Mouse (Mus musculus) heart, postnatal 0 days (tissue): ENCODE data around the gene Prdm2. TPM values are rescaled to one million over a fixed set of nuclear protein-coding genes. Genes with fewer than 3 reads are reported as not detected.

Experiments used
- ATAC-seq: fragments of 200-750 bp; cut with Nextera tagmentation; 2 replicates; pipeline ENCODE4 v1.8.0; 2017; ENCODE audit warnings: low read depth, moderate number of reproducible peaks, moderate library complexity; ENCODE audit not compliant: insufficient read depth
- DNase-seq: peaks from one replicate; pipeline ENCODE4 v3.0.0-alpha.2; 2016; ENCODE audit warnings: low spot score
- H3K27ac ChIP-seq: fragments of 300-500 bp; sonication (generic); 2 replicates; pipeline ENCODE4 v1.5.1; 2014; ENCODE audit warnings: low read depth, mild to moderate bottlenecking
- H3K27me3 ChIP-seq: fragments of 300-500 bp; sonication (generic); 2 replicates; pipeline ENCODE4 v1.6.1; 2014; ENCODE audit warnings: low read length, mixed read lengths; ENCODE audit not compliant: control insufficient read depth, insufficient read depth
- H3K36me3 ChIP-seq: fragments of 300-500 bp; sonication (generic); replicated peaks from 2 replicates; pipeline ENCODE4 v1.6.1; 2014; ENCODE audit warnings: low read length, mixed read lengths; ENCODE audit not compliant: control insufficient read depth, insufficient read depth
- H3K4me1 ChIP-seq: fragments of 300-500 bp; sonication (generic); 2 replicates; pipeline ENCODE4 v1.6.1; 2014; ENCODE audit warnings: antibody characterized with exemption; ENCODE audit not compliant: control insufficient read depth, insufficient read depth
- H3K4me2 ChIP-seq: fragments of 300-500 bp; sonication (generic); 2 replicates; pipeline ENCODE4 v1.6.1; 2014; ENCODE audit warnings: low read depth, mild to moderate bottlenecking, low read length, moderate library complexity
- H3K4me3 ChIP-seq: fragments of 300-500 bp; sonication (generic); 2 replicates; pipeline ENCODE4 v1.5.1; 2014; ENCODE audit warnings: low read depth, low read length
- H3K9ac ChIP-seq: fragments of 300-500 bp; sonication (generic); replicated peaks from 2 replicates; pipeline ENCODE4 v1.6.1; 2014; ENCODE audit warnings: low read depth, low read length, mixed read lengths
- H3K9me3 ChIP-seq: fragments of 300-500 bp; sonication (generic); replicated peaks from 2 replicates; pipeline ENCODE4 v1.6.1; 2016; ENCODE audit warnings: low read length; ENCODE audit not compliant: control insufficient read depth
- CTCF ChIP-seq: IDR thresholded peaks from 2 replicates; pipeline ENCODE4 v1.5.1; 2016; ENCODE audit warnings: antibody characterized with exemption, control low read depth, low read depth
- EP300 ChIP-seq: IDR thresholded peaks from 2 replicates; pipeline ENCODE4 v1.6.1; 2016; ENCODE audit warnings: antibody characterized with exemption, low read depth
- WGBS: fragments of 180-500 bp; shearing (Covaris S2); extraction: QIAGEN DNeasy Blood & Tissue Kit; methylation state at CpG from one replicate; pipeline ENCODE4 v1.1.7; 2014; 5-methylcytosine and 5-hydroxymethylcytosine counted together
- polyA plus RNA-seq: library from polyadenylated mRNA; unstranded; fragments of >200 nt; fragmentation: Nextera tagmentation; extraction: Ambion mirVana; gene quantifications from 2 replicates; pipeline ENCODE4 v1.2.1, GENCODE M21; 2015
- total RNA-seq: library from RNA; depleted of rRNA; stranded (reverse); fragments of >200 nt; gene quantifications from 2 replicates; pipeline ENCODE4 v1.2.3, GENCODE M21; 2014; ENCODE audit warnings: low replicate concordance

Prdm2 gene
- total and polyA plus RNA-seq, 2 experiments from 2014 or later: 5.5 to 5.8 TPM

GRCm38 (mm10) chr4:143114232-143114979 lies 98.4 kb downstream of the Prdm2 start:
- H3K36me3 ChIP-seq: peaks cover 22% of the 10 kb centered on the region
- H3K4me2 ChIP-seq: no peak overlapping the region
- WGBS: 76% methylated on average over 21 of the region's 21 CpGs
- no peak overlapping the region for H3K9ac ChIP-seq
- no peaks in the 10 kb centered on the region for H3K9me3 ChIP-seq
- no peaks in the 10 kb centered on the region for H3K4me1 ChIP-seq
- ATAC-seq (no peak), DNase-seq (no peak)
- no peak overlapping the region for H3K4me3 ChIP-seq
- TF ChIP-seq CTCF: no peak
- no peak for TF ChIP-seq EP300
- no peaks in the 10 kb centered on the region for H3K27me3 ChIP-seq
- H3K27ac ChIP-seq: no peak overlapping the region

GRCm38 (mm10) chr4:143112985-143113384 lies 99.8 kb downstream of the Prdm2 start:
- TF ChIP-seq EP300: no peak
- peak; percentile 73 for TF ChIP-seq CTCF
- no peak overlapping the region for H3K27ac ChIP-seq
- no peak overlapping the region for H3K9ac ChIP-seq
- H3K27me3 ChIP-seq: no peaks in the 10 kb centered on the region
- no peaks in the 10 kb centered on the region for H3K4me1 ChIP-seq
- ATAC-seq (peak; percentile 45), DNase-seq (peak; percentile 42)
- H3K4me3 ChIP-seq: no peak overlapping the region
- peaks cover 35% of the 10 kb centered on the region for H3K36me3 ChIP-seq
- 36% methylated on average over 6 of the region's 6 CpGs for WGBS
- H3K4me2 ChIP-seq: no peak overlapping the region
- no peaks in the 10 kb centered on the region for H3K9me3 ChIP-seq

- Histone ChIP-seq H3K27me3 (no peaks in the 10 kb centered on the region), H3K9me3 (no peaks in the 10 kb centered on the region), H3K4me2 (no peak overlapping the region), H3K4me1 (no peaks in the 10 kb centered on the region), H3K4me3 (no peak overlapping the region), H3K27ac (no peak overlapping the region), H3K9ac (no peak overlapping the region), H3K36me3 (peaks cover 35% of the 10 kb centered on the region)
- no peak for TF ChIP-seq EP300
- no peak for TF ChIP-seq CTCF
- ATAC-seq: no peak
- no peak for DNase-seq
- 95% methylated on average over 2 of the region's 2 CpGs for WGBS
Measured at GRCm38 (mm10) chr4:143112439-143112838, 100.4 kb downstream of the Prdm2 start.

- Histone ChIP-seq H3K36me3 (peaks cover 35% of the 10 kb centered on the region), H3K27me3 (no peaks in the 10 kb centered on the region), H3K27ac (no peak overlapping the region), H3K4me1 (no peaks in the 10 kb centered on the region), H3K4me2 (no peak overlapping the region), H3K9me3 (no peaks in the 10 kb centered on the region), H3K9ac (no peak overlapping the region), H3K4me3 (no peak overlapping the region)
- 87% methylated on average over 5 of the region's 5 CpGs for WGBS
- ATAC-seq (no peak), DNase-seq (no peak)
- TF ChIP-seq CTCF (no peak), EP300 (no peak)
Measured at GRCm38 (mm10) chr4:143111872-143112271, 100.9 kb downstream of the Prdm2 start.

- no peak for ATAC-seq
- H3K9ac ChIP-seq: no peak overlapping the region
- H3K9me3 ChIP-seq: no peaks in the 10 kb centered on the region
- TF ChIP-seq CTCF: no peak
- no peak for TF ChIP-seq EP300
- peaks cover 35% of the 10 kb centered on the region for H3K36me3 ChIP-seq
- H3K4me3 ChIP-seq: no peak overlapping the region
- H3K27ac ChIP-seq: no peak overlapping the region
- no peak for DNase-seq
- no peaks in the 10 kb centered on the region for H3K4me1 ChIP-seq
- 63% methylated on average over 9 of the region's 9 CpGs for WGBS
- no peaks in the 10 kb centered on the region for H3K27me3 ChIP-seq
- no peak overlapping the region for H3K4me2 ChIP-seq
Measured at GRCm38 (mm10) chr4:143108552-143108951, 104.2 kb downstream of the Prdm2 start.

- H3K4me3 ChIP-seq: no peak overlapping the region
- H3K9me3 ChIP-seq: no peaks in the 10 kb centered on the region
- no peaks in the 10 kb centered on the region for H3K27me3 ChIP-seq
- TF ChIP-seq EP300 (no peak), CTCF (no peak)
- no peak overlapping the region for H3K9ac ChIP-seq
- no peaks in the 10 kb centered on the region for H3K4me1 ChIP-seq
- H3K36me3 ChIP-seq: peaks cover 35% of the 10 kb centered on the region
- H3K27ac ChIP-seq: no peak overlapping the region
- ATAC-seq (no peak), DNase-seq (no peak)
- no peak overlapping the region for H3K4me2 ChIP-seq
- 67% methylated on average over 6 of the region's 6 CpGs for WGBS
Measured at GRCm38 (mm10) chr4:143106971-143107370, 105.8 kb downstream of the Prdm2 start.
